Mouse (Mus musculus) small intestine, adult 2 months (tissue): ENCODE measurements around the gene Gm49387.

Experiments used
- CTCF ChIP-seq: fragments of 200-500 bp; IDR thresholded peaks from 2 replicates; pipeline ENCODE4 v1.5.1; 2012; ENCODE audit warnings: low read depth, mild to moderate bottlenecking, control low read depth, inconsistent platforms, low read length, moderate library complexity, mixed read lengths; ENCODE audit not compliant: insufficient replicate concordance, insufficient read length; ENCODE audit errors: extremely low read depth
- POLR2A ChIP-seq: fragments of 200-500 bp; IDR thresholded peaks from 2 replicates; pipeline ENCODE4 v1.6.1; 2012; ENCODE audit warnings: low read depth, mild to moderate bottlenecking, control low read depth, inconsistent platforms, low read length, moderate library complexity

DNA sequence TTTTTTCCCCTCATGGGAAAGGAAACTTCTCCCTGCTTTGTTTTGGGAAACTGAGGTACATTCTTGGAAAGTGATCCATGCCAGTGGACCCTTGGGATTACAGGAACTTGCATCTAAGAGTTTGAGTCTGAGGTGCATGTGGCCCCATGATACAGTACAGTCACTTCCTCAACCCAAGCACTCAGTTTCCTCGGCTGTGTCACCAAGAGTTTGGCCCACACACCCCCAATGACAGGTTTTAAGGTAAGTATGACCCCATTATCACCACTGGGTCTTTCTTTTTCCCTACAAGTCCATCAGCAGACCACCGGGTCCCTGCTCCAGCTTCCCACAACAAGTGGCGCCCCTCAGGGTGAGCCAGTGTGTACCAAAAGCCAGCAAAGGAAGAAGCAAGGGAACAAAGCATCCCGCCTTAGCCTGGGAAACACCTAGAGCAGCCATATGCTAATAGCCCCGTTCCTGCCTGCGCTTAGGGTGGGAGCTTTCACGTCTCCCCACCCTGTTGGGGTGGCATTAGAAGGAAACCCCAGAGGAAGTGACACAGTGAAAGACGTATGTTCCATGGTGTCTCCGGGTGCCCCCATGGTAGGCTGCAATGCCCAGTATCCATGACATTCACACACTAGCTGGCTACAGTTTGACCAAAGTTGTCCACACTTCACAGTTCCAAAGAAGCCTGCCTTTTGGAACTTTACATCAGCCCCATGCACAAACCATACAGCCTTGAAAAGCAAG lies 84.0 kb downstream of the Gm49387 start:
- no peak for TF ChIP-seq POLR2A
- TF ChIP-seq CTCF = no peak
